Mouse (Mus musculus) ZHBTc4 (cell line): ENCODE measurements at regions not wholly inside any gene's neighbourhood (a gene's known extent, or its start where the extent isn't known, plus 50 kb on each side); places are given as distances from the start of the nearest gene placed in this dataset.

Source experiments
- DNase-seq: peaks from one replicate; pipeline ENCODE4 v3.0.0-alpha.2; 2011; ENCODE audit warnings: low read depth, low spot score

GRCm38 (mm10) chr13:54847764-54848183 is 58.6 kb downstream of the Tspan17 start:
- DNase-seq: no peak

DNA sequence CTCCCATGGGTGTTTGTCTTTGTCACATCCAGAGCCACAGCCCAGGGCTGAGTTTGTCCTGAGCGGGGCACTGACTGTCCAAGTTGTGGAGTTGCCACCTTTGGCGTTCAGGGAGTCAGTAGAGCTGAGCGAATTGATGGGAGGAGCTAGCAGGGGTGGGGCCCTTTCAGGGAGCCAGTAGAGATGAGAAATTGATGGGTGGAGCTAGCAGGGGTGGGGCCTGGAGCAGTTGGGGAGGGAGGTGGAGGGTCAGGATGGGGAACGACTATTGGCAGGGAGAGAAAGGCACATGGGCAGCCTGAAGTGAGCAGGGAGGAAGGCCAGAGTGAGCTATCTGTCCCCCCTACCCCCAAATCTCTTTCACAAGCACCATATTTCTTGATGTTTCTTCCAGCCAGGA is 62.0 kb downstream of the Tspan17 start:
- peak; percentile 64 for DNase-seq

DNA sequence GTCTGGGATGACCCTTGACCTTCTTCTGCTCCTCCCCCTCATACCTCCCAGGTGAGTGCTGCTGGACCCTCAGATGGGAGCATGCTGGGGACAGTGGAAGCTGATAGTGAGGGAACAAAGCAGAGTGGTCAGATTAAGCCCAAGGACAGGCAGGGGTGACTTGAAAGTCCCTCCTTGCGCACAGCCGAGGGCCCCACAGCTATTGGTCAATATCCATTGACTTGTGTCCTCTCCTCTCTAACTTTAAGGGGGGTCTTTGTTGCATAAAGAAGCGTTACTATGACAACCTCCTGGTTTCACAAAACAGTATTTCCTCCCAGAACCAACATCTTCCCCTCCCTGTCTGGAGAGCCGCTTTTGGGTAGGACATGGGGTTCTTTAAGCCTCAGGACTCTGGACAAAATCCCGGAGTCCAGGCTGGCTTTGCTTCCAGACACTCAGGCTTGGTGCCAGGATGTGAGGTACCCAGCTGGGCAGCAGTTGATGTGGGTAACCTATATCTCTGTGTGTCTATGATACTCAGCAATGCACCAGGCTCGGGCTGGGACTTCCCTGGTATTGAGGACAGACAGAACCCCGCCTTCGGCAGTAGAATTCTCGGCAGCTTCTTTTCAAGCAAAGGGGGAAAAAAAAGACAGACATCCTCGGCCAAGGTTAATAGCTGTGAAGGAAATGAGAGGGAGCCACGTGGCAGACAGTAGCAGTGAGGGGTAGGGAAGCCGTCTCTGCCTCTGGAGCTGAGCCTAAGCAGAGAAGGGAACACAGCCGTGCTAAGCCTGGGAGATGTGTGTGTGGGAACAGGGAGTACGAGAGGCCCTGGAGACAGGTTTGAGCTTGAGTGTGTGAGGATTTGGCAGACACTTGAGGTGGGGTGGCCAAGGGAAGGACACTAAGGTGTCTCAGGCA is 66.4 kb downstream of the Tspan17 start:
- DNase-seq: no peak

DNA sequence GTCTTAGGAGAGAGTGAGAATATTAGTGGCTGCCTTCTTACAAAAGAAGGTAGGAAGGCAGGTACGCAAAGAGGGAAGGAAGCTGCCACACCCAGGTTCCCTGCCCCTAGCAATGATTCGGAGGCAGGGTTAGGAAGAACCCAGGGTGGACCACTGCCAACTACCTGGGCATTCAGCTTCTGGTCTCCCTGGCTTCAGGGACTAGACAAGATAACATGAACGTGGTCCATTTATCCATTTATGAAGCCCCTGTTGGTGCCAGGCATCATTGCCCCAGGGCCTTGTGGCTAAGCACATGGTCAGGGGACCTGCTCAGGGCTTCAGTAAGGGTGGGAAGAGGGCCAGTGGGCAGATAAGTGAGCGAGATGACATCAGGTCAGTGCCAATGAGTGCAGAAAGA is 73.8 kb downstream of the Tspan17 start:
- DNase-seq: no peak

GRCm38 (mm10) chr13:54864048-54864447 is 74.9 kb downstream of the Tspan17 start:
- peak; percentile 74 for DNase-seq

DNA sequence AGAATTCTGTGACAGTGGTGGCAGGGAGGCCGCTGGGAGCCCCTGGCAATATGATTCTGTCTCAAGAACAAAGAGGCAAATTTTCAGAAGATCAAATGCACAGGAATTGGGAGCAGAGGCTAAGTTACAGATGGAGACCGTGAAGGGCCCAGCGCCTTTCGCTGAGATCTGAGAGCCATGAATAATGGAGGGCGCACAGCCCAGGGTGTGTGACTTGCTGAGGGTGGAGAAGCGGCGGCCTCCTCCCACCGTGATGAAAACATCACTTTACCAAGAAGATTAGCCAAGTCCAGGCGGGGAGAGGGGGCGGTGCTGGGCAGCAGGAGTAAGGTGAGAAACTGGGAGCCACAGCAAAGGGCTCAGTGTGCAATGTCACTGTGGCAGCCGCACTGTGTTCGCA is 77.2 kb upstream of the Unc5a start:
- DNase-seq: no peak

GRCm38 (mm10) chr13:54873882-54874281 is 75.3 kb upstream of the Unc5a start:
- no peak for DNase-seq

DNA sequence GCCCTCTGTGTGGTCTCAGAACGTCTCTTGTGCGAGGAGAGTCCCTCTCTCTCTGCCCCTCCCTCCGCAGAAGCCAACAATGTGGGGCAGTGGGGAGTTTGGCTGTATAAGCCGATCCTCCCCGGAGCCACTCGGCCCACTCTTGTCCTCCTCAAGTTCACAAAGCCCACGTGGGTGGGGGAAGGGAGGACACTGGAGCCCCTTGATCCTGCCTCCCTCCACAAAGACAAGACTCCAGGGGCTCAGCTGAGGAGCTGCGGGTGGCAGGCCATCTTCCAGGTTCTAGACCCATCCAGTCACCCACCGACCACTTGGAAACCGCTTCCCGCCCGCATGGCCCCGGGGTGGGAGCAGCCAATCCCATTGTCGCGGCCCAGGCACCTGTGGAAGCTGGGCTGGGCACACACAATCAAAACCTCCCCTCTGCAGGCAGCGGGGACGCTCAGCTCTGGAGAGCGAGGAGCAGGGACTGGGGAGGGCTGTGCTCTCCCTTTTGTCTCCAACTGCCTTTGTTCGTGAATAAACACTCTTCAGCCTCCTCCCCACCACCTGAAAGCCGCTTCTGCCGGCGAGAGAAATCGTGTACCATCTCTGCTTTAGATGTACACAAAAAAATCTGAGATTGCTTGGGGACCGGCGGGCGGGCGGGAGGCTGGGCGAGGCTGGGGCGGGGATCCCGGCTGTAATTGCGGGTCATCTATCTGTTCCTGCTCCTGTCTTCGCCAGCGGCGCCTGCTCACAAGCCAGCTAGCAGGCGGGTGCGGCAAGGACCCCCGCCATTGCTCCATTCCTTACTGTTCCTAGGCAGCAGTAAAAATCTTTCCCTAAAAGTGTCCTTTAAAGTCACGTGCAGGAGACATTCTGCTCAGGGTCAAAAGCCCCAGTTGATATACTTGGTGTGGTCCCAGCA is 74.7 kb upstream of the Unc5a start:
- DNase-seq: peak; percentile 74

DNA sequence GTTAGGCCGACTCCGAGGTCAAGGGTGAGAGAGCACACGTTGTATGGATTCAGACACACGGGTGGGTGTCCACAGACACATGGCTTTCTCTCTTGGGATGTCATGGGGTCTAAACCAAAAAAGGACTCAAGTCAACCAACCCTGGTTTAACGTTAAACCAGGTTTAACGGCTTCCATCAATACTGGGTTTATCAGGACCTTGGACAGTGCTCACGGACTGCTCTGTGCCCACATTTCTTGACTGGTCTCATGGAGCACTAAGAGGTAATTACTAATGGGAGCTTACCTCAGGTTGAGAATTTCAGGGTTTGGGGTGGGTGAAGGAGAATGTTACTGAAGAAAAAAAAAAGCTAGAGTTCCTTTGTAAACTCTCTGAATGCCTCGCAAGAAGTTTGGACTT is 72.7 kb upstream of the Unc5a start:
- peak; percentile 64 for DNase-seq

DNA sequence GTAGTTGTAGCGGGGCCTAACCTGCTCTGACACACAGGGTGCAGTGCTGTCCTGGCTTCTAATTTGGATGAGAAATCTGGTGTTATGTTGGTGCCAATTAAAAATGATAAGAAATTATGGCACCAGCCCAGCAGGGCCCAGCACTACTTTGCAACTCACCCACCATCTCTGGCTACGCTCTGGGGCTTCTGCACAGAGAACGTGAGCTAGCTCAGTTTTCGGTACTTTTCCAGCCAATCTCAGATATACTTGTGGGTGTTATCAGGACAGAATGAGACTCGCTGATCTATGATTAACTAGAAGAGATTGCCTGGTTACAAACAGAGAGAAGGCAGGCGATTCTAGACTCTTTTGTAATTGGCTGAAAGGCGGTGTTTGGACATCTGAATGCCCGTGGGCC is 71.6 kb upstream of the Unc5a start:
- DNase-seq: no peak

GRCm38 (mm10) chr13:54879325-54879724 is 69.9 kb upstream of the Unc5a start:
- DNase-seq: no peak

DNA sequence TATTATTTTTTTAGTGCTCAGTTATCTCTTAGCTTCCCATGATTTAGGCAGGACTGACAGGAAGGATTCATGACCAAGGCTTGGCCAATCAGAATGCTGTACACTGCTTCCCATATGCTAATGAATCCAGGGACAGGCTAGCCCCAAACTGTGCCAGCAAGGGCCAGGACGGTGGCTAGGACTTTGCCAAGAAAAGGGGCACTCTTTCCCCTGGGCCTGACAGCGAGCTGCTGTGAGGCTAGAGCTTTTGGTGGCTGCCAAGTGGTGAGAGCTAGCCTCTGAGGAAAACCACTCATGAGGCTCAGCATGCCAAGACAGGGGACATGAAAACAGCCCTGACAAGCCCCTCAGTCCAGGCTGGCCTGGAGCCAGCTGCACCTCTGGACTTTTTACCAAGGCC is 69.0 kb upstream of the Unc5a start:
- no peak for DNase-seq

DNA sequence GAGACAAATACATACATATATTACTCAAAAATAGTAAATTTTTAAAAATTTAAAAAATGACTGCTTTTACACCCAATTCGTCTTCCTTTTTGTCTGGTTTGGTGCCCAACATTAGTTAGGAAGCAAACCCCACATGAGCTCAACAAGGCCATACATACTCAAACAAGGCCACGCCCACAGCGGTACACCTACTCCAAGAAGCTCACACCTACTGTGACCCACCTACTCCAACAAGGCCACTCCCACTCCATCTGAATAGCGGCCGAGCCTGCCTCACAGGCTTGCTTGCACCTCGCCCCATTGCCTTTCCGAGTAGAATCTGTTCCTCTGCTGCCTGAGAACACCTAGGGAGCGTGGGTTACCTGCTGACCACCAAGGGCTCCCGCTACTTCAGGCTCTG is 66.4 kb upstream of the Unc5a start:
- DNase-seq: peak; percentile 81

DNA sequence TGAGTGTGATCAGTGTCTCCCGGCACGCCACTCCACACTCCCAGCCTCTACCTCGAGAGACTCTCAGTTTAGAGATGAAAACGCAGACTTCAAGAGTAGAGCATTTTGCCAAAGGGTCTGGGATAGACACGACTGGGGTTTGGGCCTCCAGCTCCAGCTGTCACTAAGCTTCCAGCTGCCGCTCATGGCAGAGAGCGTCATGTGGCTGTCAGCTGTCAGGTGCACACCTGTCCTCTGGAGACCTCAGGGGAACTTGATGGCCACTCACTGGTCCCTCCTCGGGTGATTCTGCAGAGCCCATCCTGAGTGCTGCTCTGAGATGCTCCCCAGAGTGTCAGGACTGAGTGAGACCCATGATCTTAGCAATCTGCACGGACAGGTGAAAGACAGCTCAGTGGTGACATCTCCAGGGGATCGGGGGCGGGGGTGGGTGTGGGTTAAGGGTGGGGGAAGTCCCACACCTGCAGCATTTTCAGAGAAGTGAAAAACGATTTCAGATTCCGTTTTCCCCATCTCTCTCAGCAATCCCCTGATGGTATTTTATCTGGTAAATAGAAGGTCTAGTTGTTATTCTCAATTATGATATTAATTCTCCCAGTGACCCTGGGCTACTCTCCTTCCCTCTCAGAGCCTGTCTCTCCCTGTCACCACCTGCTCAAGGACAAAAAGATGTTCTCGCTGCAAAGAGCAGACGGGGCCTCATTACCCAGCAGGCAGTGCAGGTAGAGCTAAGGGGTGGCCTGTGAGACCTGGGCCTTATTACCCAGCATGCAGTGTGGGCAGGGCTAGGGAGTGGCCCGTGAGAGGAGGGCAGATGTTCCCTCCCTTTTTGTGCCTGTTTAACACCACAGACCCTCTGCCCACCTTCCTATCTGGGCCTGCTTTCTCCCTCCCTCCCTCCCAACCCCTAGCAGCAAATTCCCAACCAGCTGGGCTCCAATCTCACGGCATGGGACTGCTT is 65.2 kb upstream of the Unc5a start:
- DNase-seq: no peak

DNA sequence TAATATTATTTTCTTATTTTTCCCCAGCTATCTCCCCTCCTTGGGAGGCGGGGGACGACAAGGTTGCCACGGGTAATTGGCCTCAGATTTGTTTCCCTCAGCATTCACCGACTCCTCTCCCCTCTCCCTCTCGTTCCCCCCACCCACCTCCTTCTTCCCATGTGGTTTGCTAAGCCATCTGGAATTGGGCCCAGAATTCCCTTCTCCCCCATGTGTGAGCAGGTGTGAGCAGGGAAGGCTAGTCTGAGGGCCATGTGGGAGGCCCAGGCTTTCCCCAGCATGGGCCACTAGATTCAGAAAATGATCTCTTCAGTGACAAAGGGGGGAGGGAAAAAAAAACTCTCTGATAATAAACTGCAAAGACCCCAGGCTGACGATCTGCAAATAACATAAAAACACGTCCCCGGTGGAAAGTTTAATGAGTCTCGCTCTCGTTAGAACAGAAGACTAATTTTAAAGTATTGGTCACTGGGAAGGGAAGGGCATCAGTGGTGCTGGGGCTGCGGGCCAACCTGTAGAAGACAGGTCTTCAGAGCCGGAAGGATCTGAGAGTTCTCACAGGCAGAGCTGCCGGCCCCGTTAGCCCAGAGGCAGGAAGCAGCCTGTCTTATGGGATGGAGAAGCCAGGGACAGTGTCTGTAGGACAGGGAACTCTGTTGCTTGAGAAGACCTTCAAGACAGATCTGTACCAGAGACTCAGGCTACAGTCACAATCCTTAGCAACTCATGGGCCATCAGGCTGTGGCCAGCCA is 64.3 kb upstream of the Unc5a start:
- DNase-seq: no peak

GRCm38 (mm10) chr13:54887366-54887921 is 61.8 kb upstream of the Unc5a start:
- no peak for DNase-seq

GRCm38 (mm10) chr13:54888021-54888420 is 61.2 kb upstream of the Unc5a start:
- DNase-seq: no peak

GRCm38 (mm10) chr13:54889684-54890399 is 59.4 kb upstream of the Unc5a start:
- peak; percentile 77 for DNase-seq

DNA sequence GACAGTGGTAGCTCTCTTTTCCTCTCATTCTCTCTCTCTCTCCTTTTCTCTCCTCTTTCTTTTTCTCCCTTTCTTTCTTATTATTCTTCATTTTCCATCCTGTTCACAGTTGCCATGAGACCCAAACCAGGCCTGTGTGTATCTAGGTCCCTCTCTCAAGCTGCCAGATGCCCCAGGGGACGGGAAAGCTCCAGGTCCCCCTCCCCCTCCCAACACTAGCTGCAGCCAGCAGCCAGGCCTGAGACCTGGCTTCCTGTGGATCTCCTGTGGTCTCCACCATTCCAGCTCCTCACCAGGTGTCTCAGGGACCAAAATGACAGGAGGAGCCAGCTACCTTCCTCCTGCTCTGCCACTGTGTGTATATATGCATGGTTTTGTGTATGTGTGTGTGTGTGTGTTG is 56.6 kb upstream of the Unc5a start:
- no peak for DNase-seq

DNA sequence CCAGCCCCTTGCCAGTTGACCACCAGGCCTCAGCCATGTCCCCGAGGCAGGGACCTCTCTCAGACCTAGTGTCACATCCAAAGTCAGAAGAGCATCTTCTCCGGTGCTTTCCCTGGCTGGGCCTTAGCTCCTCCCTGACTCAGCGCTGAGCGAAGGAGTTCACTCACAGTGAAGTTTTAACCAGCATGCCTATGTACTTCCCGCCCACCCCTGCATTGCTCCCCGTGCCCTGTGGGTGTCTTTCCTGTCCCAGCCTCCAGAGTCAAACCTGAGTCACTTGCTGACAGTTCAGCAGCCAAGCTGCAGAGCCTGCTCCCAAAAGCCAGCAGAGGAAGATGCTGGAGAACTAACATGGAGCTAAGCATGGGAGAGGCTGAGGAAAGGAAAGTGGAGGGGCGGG is 55.6 kb upstream of the Unc5a start:
- peak; percentile 48 for DNase-seq
